Comparison of ENCODE assay signal across 31 mouse cellular contexts in the genomic region with DNA sequence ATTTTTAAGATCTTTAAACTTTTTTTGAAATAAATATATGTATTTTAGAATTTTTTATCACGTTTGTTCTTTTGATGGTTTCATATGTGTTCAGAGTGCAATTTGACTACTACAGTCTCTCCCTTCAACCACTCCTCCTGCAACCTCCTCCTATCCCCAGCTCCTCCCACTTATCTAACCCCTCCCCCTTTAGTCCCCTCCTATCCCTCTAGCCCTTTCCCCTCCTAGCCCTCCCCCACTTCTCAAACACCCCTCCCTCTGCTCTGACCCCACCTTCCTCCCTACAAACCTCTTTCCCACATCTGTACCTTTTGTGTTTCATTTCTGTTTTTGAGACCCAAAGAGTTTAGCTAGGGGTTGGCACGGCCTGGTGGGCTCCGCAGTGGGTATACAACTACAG.
"Had no signal": no experiment of that assay in that cellular context is flagged by ENCODE, and none has a peak within 500 bp of the region (broad histone marks: within the 10 kb centered on the region; RNA-seq: fewer than 3 reads in every experiment).

No protein-coding gene starts in this region.

- H3K36me3 ChIP-seq: limb, embryonic 10.5 days; limb, embryonic 12.5 days; limb, embryonic 13.5 days; limb, embryonic 15.5 days; liver, embryonic 12.5 days; liver, embryonic 13.5 days; liver, embryonic 15.5 days; lung, embryonic 15.5 days; midbrain, embryonic 10.5 days; midbrain, embryonic 12.5 days; midbrain, embryonic 13.5 days; midbrain, embryonic 15.5 days had no signal

- ATAC-seq: liver, embryonic 12.5 days; liver, postnatal 0 days; lung, postnatal 0 days; midbrain, embryonic 13.5 days; midbrain, embryonic 15.5 days; midbrain, embryonic 16.5 days had no signal

- H3K4me1 ChIP-seq: limb, embryonic 12.5 days; limb, embryonic 15.5 days; liver, embryonic 12.5 days; liver, embryonic 13.5 days; liver, embryonic 15.5 days; lung, embryonic 15.5 days; megakaryocyte, embryonic 14.5 days had no signal

- H3K4me2 ChIP-seq: limb, embryonic 12.5 days; limb, embryonic 13.5 days; limb, embryonic 15.5 days; liver, embryonic 11.5 days; liver, embryonic 12.5 days; liver, embryonic 13.5 days; liver, embryonic 15.5 days; lung, embryonic 14.5 days; lung, embryonic 15.5 days; midbrain, embryonic 11.5 days; midbrain, embryonic 12.5 days; midbrain, embryonic 13.5 days; midbrain, embryonic 15.5 days had no signal

- H3K9me3 ChIP-seq: limb, embryonic 10.5 days; limb, embryonic 12.5 days; limb, embryonic 13.5 days; limb, embryonic 15.5 days; liver, embryonic 15.5 days; lung, embryonic 15.5 days; midbrain, embryonic 10.5 days; midbrain, embryonic 12.5 days; midbrain, embryonic 13.5 days; midbrain, embryonic 15.5 days had no signal

- H3K27me3 ChIP-seq: limb, embryonic 12.5 days; limb, embryonic 15.5 days; liver, embryonic 12.5 days; liver, embryonic 13.5 days; liver, embryonic 15.5 days; lung, embryonic 15.5 days; megakaryocyte, embryonic 14.5 days; midbrain, embryonic 12.5 days; midbrain, embryonic 13.5 days; midbrain, embryonic 15.5 days had no signal

- H3K4me3 ChIP-seq: limb, embryonic 10.5 days; limb, embryonic 12.5 days; limb, embryonic 13.5 days; limb, embryonic 15.5 days; liver, embryonic 12.5 days; liver, embryonic 13.5 days; liver, embryonic 15.5 days; lung, embryonic 15.5 days; midbrain, embryonic 10.5 days; midbrain, embryonic 12.5 days; midbrain, embryonic 13.5 days; midbrain, embryonic 15.5 days; myocyte had no signal

- DNase-seq: left cerebral cortex, postnatal 4 days; liver; liver, embryonic 13.5 days; liver, postnatal 0 days; lung, adult 18-20 months; lung, adult 2 months; lung, embryonic 14.5 days; lung, postnatal 10 days; lung, postnatal 14 days; lung, postnatal 36 days; lung, postnatal 4 days; midbrain, embryonic 14.5 days had no signal

- H3K27ac ChIP-seq: limb, embryonic 10.5 days; limb, embryonic 12.5 days; limb, embryonic 13.5 days; limb, embryonic 15.5 days; liver, embryonic 12.5 days; liver, embryonic 13.5 days; liver, embryonic 14.5 days; liver, embryonic 15.5 days; lung, embryonic 15.5 days; macrophage; midbrain, embryonic 10.5 days; midbrain, embryonic 12.5 days; midbrain, embryonic 13.5 days; midbrain, embryonic 15.5 days had no signal

- H3K9ac ChIP-seq: limb, embryonic 12.5 days; limb, embryonic 13.5 days; limb, embryonic 15.5 days; liver, embryonic 12.5 days; liver, embryonic 13.5 days; liver, embryonic 14.5 days; liver, embryonic 15.5 days; liver, postnatal 0 days; lung, embryonic 14.5 days; lung, embryonic 15.5 days; midbrain, embryonic 12.5 days; midbrain, embryonic 13.5 days; midbrain, embryonic 15.5 days had no signal
